Mouse (Mus musculus): ENCODE results near the gene Alg12.

DNA sequence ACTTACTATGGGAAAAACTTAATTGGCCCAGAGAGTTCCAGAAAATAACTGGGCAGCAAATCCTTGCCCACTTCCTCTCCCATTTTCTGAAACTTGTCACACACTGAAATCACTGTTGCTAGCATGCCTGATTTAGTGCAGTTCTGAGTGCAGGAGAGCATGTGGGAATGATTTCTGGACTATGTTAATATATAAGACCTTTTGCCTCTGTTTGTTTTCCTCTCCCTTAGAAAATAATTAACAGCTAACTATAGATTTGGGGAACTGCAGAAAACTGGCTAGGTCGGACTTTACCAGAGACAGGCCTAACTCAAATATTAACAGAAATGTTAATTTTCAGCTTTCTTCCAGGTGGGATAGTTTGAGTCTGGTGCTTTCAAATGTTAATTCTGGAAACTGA lies 50.6 kb downstream of the Alg12 start:
- no peak for TF ChIP-seq CTCF (IDR thresholded peaks at IDR 0.05; ENCODE audit: extremely low read depth, insufficient read depth, low read length)
- no peak for TF ChIP-seq POLR2A (IDR thresholded peaks at IDR 0.05; ENCODE audit: extremely low read depth, insufficient read depth, low read length)
